Mouse (Mus musculus) naive thymus-derived CD4-positive, alpha-beta T cell, adult 2 months (primary cell): ENCODE measurements around the gene Appl2.

ENCODE experiments used
- DNase-seq: peaks from one replicate; pipeline ENCODE4 v3.0.0-alpha.2; 2011; ENCODE audit warnings: low read depth

Gene Appl2

GRCm38 (mm10) chr10:83565449-83566441, 82.8 kb downstream of the Appl2 start:
- no peak for DNase-seq

- DNase-seq, result no peak
These were observed 85.5 kb downstream of the Appl2 start for GRCm38 (mm10) chr10:83563005-83563404.
